10 mouse cellular contexts compared by ENCODE assay signal in genomic region chr15:98987077-98987630, GRCm38 (mm10). TPM values are rescaled to one million over a fixed set of nuclear protein-coding genes. Genes with fewer than 3 reads are reported as not detected.
DNase-seq lines count a peak whose midpoint lies in the region; ATAC-seq and TF ChIP-seq lines count a peak whose summit lies in the region.
"Had no signal": no experiment of that assay in that cellular context is flagged by ENCODE, and none has a peak within 500 bp of the region (broad histone marks: within the 10 kb centered on the region; RNA-seq: fewer than 3 reads in every experiment).

No protein-coding gene starts in this region.

- peak; percentile 55 for DNase-seq in gastrocnemius, adult 2 months
- DNase-seq in gastrocnemius, postnatal 10 days: no peak
- DNase-seq in embryo, embryonic 10.5 days (ENCODE audit: low spot score): peak; percentile 72
- DNase-seq in heart, postnatal 4 days: peak; percentile 55
- DNase-seq in midbrain, embryonic 14.5 days: peak; percentile 75
- DNase-seq in yolk sac, embryonic 10.5 days (ENCODE audit: low spot score): no peak
- no peak for DNase-seq in urinary bladder, adult 2 months (ENCODE audit: low spot score)
- no peak for DNase-seq in gastrocnemius, adult 18-20 months (ENCODE audit: low spot score)

- H3K9ac ChIP-seq in midbrain, embryonic 14.5 days (replicated peaks; ENCODE audit: low read length): peak overlapping the region; percentile 97

- H3K4me3 ChIP-seq in gastrocnemius, adult 2 months: peak overlapping the region; percentile 15
- peak overlapping the region; percentile 55 for H3K4me3 ChIP-seq in midbrain, embryonic 14.5 days (replicated peaks; ENCODE audit: low read depth, low read length)

- H3K4me2 ChIP-seq in midbrain, embryonic 14.5 days (ENCODE audit: low read length): peak overlapping the region; percentile 98

- intact Hi-C loops in gastrocnemius, adult 2 months (cut with DNase I): no loop called here

- H3K27ac ChIP-seq in gastrocnemius, adult 2 months: peak overlapping the region; percentile 98
- H3K27ac ChIP-seq in midbrain, embryonic 14.5 days (replicated peaks; ENCODE audit: low read depth, low read length): peak overlapping the region; percentile 99

- peaks cover 76% of the 10 kb centered on the region for H3K4me1 ChIP-seq in midbrain, embryonic 14.5 days (ENCODE audit: control insufficient read depth, insufficient read depth, low read length)

- no peaks in the 10 kb centered on the region for H3K27me3 ChIP-seq in midbrain, embryonic 14.5 days (ENCODE audit: control insufficient read depth, insufficient read depth, low read length)
- H3K27me3 ChIP-seq: CH12.LX had no signal

- H3K9me3 ChIP-seq in midbrain, embryonic 14.5 days (ENCODE audit: control insufficient read depth, low read length): no peaks in the 10 kb centered on the region

- no peak for ATAC-seq in midbrain, embryonic 14.5 days (ENCODE audit: low FRiP score, low TSS enrichment)

- no peak for TF ChIP-seq CTCF in gastrocnemius, adult 2 months (IDR thresholded peaks at IDR 0.05)

- WGBS in midbrain, embryonic 14.5 days: 2% methylated on average over 7 of the region's 7 CpGs

- peaks cover 5% of the 10 kb centered on the region; the same call in 1 of the 2 replicates for H3K36me3 ChIP-seq in midbrain, embryonic 14.5 days (ENCODE audit: control insufficient read depth, insufficient read depth, low read length)

RNA-seq across cellular contexts. Expression of gene Tuba1a, which starts 33.7 kb away (rescaled TPM):
- total RNA-seq in gastrocnemius, adult 2 months (2021): 10 to 100 TPM; 17.1 to 43.2 TPM
- total RNA-seq in gastrocnemius, postnatal 10 days (2021): 100 to 1,000 TPM; 171 to 195 TPM
- 100 to 1,000 TPM; 435 TPM for total RNA-seq in heart, postnatal 4 days (2021)
- polyA plus RNA-seq in midbrain, embryonic 14.5 days (2014; fragmentation: Nextera tagmentation; extraction: Ambion mirVana): 17,220 and 18,751 TPM in 2 replicates
- 279 and 332 TPM in 2 replicates for polyA plus RNA-seq in urinary bladder, adult 2 months (2012; rRNA removed)
- total RNA-seq in gastrocnemius, adult 18-20 months (2021): 10 to 100 TPM; 17.9 to 38.6 TPM

RNA-seq across cellular contexts. Expression of gene Gm49450, which starts 33.8 kb away (rescaled TPM):
- total RNA-seq in gastrocnemius, adult 2 months (2021): not detected
- not detected for total RNA-seq in gastrocnemius, postnatal 10 days (2021)
- total RNA-seq in heart, postnatal 4 days (2021): not detected
- not detected in 2 replicates for polyA plus RNA-seq in midbrain, embryonic 14.5 days (2014; fragmentation: Nextera tagmentation; extraction: Ambion mirVana)
- polyA plus RNA-seq in urinary bladder, adult 2 months (2012; rRNA removed): 0.30 and 0.38 TPM in 2 replicates
- total RNA-seq in gastrocnemius, adult 18-20 months (2021): not detected
- total RNA-seq: hematopoietic stem cell, adult 5-6 weeks had no signal

RNA-seq across cellular contexts. Expression of gene Tuba1c, which starts 42.5 kb away (rescaled TPM):
- 1 to 10 TPM; 7.1 to 7.7 TPM for total RNA-seq in gastrocnemius, adult 2 months (2021)
- total RNA-seq in gastrocnemius, postnatal 10 days (2021): 10 to 100 TPM; 31.9 to 39.8 TPM
- 100 to 1,000 TPM; 200 to 203 TPM for total RNA-seq in heart, postnatal 4 days (2021)
- 13.5 and 24.8 TPM in 2 replicates for polyA plus RNA-seq in midbrain, embryonic 14.5 days (2014; fragmentation: Nextera tagmentation; extraction: Ambion mirVana)
- polyA plus RNA-seq in urinary bladder, adult 2 months (2012; rRNA removed): 94.8 and 129 TPM in 2 replicates
- 1 to 10 TPM; 5.4 to 9.9 TPM for total RNA-seq in gastrocnemius, adult 18-20 months (2021)

RNA-seq across cellular contexts. Expression of gene Tuba1b, which starts 52.8 kb away (rescaled TPM):
- total RNA-seq in gastrocnemius, adult 2 months (2021): 10 to 100 TPM; 15.8 to 33.9 TPM
- 100 to 1,000 TPM; 188 to 204 TPM for total RNA-seq in gastrocnemius, postnatal 10 days (2021)
- 100 to 1,000 TPM; 873 to 889 TPM for total RNA-seq in heart, postnatal 4 days (2021)
- 1,095 and 1,120 TPM in 2 replicates for polyA plus RNA-seq in midbrain, embryonic 14.5 days (2014; fragmentation: Nextera tagmentation; extraction: Ambion mirVana)
- polyA plus RNA-seq in urinary bladder, adult 2 months (2012; rRNA removed): 677 and 758 TPM in 2 replicates
- 10 to 100 TPM; 15.6 to 29.6 TPM for total RNA-seq in gastrocnemius, adult 18-20 months (2021)

Comparison
In these comparisons a context has a peak if more than half of its experiments do, and no peak if none do; other contexts are left out.
1. DNase-seq: peak in gastrocnemius, adult 2 months (single experiment), embryo, embryonic 10.5 days (single experiment), heart, postnatal 4 days (single experiment) and midbrain, embryonic 14.5 days (single experiment); none in gastrocnemius, postnatal 10 days (single experiment), yolk sac, embryonic 10.5 days (single experiment), urinary bladder, adult 2 months (single experiment) and gastrocnemius, adult 18-20 months (single experiment).
2. RNA of gene Tuba1c, which starts 42.5 kb away (total RNA-seq): 200 to 203 TPM in heart, postnatal 4 days; 31.9 to 39.8 TPM in gastrocnemius, postnatal 10 days, 5.4 to 9.9 TPM in gastrocnemius, adult 18-20 months and 7.1 to 7.7 TPM in gastrocnemius, adult 2 months; every median in the first group is over 4 times any median in the second.